Mouse (Mus musculus) heart, embryonic 12.5 days (tissue): ENCODE measurements around the gene Asb3. TPM values are rescaled to one million over a fixed set of nuclear protein-coding genes. Genes with fewer than 3 reads are reported as not detected.
"Not testable (repeated sequence)": the region's sequence is repeated elsewhere in the genome, so short reads cannot be mapped to it uniquely, and the experiment has no call there.

Experiments
- ATAC-seq: fragments of 200-750 bp; cut with Nextera tagmentation; 2 replicates; pipeline ENCODE4 v1.8.0; 2017; ENCODE audit warnings: moderate TSS enrichment, moderate library complexity; ENCODE audit not compliant: insufficient number of reproducible peaks, low FRiP score
- H3K27ac ChIP-seq: fragments of 300-500 bp; sonication (generic); 2 replicates; pipeline ENCODE4 v1.5.1; 2016; ENCODE audit warnings: mild to moderate bottlenecking, moderate library complexity; ENCODE audit not compliant: poor library complexity, severe bottlenecking
- H3K27me3 ChIP-seq: fragments of 300-500 bp; sonication (generic); replicated peaks from 2 replicates; pipeline ENCODE4 v1.6.1; 2016; ENCODE audit warnings: mild to moderate bottlenecking, moderate library complexity
- H3K36me3 ChIP-seq: fragments of 300-500 bp; sonication (generic); 2 replicates; pipeline ENCODE4 v1.6.1; 2016; ENCODE audit warnings: mild to moderate bottlenecking, moderate library complexity
- H3K4me1 ChIP-seq: fragments of 300-500 bp; sonication (generic); replicated peaks from 2 replicates; pipeline ENCODE4 v1.6.1; 2016; ENCODE audit warnings: mild to moderate bottlenecking
- H3K4me2 ChIP-seq: fragments of 300-500 bp; sonication (generic); 2 replicates; pipeline ENCODE4 v1.6.1; 2016; ENCODE audit warnings: mild to moderate bottlenecking, moderate library complexity
- H3K4me3 ChIP-seq: fragments of 300-500 bp; sonication (generic); 2 replicates; pipeline ENCODE4 v1.5.1; 2016; ENCODE audit warnings: mild to moderate bottlenecking
- H3K9ac ChIP-seq: fragments of 300-500 bp; sonication (generic); 2 replicates; pipeline ENCODE4 v1.6.1; 2016; ENCODE audit warnings: mild to moderate bottlenecking, moderate library complexity
- H3K9me3 ChIP-seq: fragments of 300-500 bp; sonication (generic); replicated peaks from 2 replicates; pipeline ENCODE4 v1.6.1; 2016; ENCODE audit warnings: mild to moderate bottlenecking, moderate library complexity
- WGBS: fragments of 180-500 bp; shearing (Covaris S2); methylation state at CpG from one replicate; pipeline ENCODE4 v1.1.7; 2016; 5-methylcytosine and 5-hydroxymethylcytosine counted together
- polyA plus RNA-seq: library from polyadenylated mRNA; unstranded; fragments of >200 nt; fragmentation: Nextera tagmentation; extraction: Ambion mirVana; gene quantifications from 2 replicates; pipeline ENCODE4 v1.2.1, GENCODE M21; 2016

Gene Asb3
- polyA plus RNA-seq, 1 experiment from 2014 or later: 21.1 TPM

DNA sequence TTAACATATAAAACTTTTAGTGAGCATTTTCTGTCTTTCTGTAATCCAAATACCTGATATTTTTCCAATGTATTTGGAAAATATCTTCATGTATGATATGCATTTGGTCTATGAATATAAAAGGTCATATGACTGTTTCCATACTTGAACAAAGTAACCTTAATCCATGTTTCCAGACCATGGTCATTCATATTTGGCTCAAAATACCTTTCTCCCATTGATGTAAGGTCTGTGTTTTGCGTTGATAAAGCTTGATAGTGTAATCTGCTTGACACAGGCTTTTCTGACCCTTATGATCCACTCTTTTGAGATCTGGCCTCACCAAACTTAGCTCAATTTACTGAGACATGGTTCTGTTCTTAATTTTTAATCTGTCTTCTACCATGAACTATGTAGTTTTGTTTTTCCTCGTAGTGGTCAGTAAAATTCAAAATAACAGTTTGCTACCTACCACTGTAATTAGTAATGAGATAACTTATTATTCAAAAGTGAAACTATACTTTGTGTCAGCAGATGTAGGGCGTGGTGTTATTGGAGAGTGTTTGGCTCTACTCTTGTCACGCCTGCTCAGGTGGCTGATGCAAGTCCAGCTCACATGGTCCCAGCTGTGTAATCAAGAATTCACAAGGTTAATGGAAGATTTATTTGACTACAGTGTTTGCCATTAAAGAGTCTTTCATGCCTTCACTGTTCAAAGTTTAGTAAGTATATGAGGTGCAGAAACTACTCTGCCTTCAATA lies 116.1 kb downstream of the Asb3 start:
- WGBS: 82% methylated on average over 4 of the region's 4 CpGs
- no peak overlapping the region for H3K27ac ChIP-seq
- no peak overlapping the region for H3K9ac ChIP-seq
- H3K4me1 ChIP-seq: no peaks in the 10 kb centered on the region
- no peaks in the 10 kb centered on the region for H3K9me3 ChIP-seq
- H3K4me2 ChIP-seq: no peak overlapping the region
- peaks cover 3% of the 10 kb centered on the region for H3K36me3 ChIP-seq
- peak; percentile 80 for ATAC-seq
- H3K27me3 ChIP-seq: no peaks in the 10 kb centered on the region
- H3K4me3 ChIP-seq: no peak overlapping the region

DNA sequence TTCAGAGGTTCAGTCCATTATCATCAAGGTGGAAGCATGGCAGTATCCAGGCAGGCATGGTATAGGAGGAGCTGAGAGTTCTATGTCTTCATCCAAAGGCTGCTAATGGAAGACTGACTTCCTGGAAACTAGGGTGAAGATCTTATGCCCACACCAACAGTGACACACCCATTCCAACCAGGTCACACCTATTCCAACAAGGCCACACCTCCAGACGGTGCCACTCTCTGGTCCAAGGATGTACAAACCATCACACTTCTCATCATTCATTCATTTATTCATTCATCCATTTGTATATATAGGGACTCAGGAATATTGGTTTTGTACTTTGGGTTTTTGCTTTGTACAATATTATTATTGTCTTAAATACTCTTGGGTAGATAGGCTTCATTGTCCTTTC lies 124.5 kb downstream of the Asb3 start:
- peaks cover 11% of the 10 kb centered on the region for H3K36me3 ChIP-seq
- H3K4me2 ChIP-seq, H3K27me3 ChIP-seq, H3K27ac ChIP-seq, H3K9me3 ChIP-seq, H3K4me1 ChIP-seq, H3K4me3 ChIP-seq, ATAC-seq, H3K9ac ChIP-seq: not testable (repeated sequence)
- 88% methylated on average over 1 of the region's 1 CpGs for WGBS

DNA sequence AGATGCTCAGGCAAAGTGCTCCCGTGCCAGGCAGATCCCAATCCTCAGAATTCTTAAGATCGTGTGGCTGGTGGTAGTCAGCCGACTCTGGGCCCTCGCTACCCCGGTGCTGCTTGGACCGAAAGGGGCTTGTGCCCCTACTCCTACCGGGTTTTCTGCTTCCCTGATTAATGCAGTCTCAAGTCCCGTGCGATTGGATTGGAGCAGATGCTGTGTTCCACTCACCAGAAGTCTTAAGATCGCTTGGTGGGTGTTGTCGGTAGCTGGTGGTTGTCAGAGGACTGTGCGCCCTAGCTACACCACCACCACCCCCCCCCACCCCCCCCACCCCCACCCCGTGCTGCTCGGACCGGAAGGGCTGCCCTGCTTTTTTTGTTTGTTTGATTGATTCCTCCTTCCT lies 132.2 kb downstream of the Asb3 start:
- not testable (repeated sequence) for H3K27ac ChIP-seq, H3K4me3 ChIP-seq, ATAC-seq, H3K4me1 ChIP-seq, H3K9ac ChIP-seq, H3K36me3 ChIP-seq, H3K9me3 ChIP-seq, H3K27me3 ChIP-seq, H3K4me2 ChIP-seq
- 64% methylated on average over 15 of the region's 15 CpGs for WGBS

DNA sequence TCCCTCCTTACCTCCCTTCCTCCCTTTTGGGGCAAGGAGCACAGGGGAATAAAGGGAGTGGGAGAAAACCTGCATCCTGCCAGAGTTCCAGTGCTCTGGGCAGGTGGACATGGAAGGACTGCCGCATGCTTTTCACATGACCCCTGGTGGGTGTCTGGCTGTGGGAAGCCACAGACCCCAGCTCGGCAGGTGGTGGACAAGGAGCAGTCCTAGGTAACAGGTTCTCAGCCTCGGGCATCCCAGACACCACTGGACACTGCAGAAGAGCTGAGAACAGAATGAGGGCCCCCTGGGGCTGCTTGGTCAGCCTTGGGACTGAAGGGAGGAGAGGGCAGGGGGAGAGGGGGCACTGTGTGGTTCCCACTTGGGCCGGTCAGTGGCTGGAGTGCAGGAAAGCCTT lies 149.7 kb downstream of the Asb3 start:
- H3K36me3 ChIP-seq: peaks cover 18% of the 10 kb centered on the region
- H3K4me3 ChIP-seq: no peak overlapping the region
- no peak overlapping the region for H3K27ac ChIP-seq
- H3K9me3 ChIP-seq: peaks cover 8% of the 10 kb centered on the region; the same call in 1 of the 2 replicates
- H3K4me1 ChIP-seq: no peaks in the 10 kb centered on the region
- 94% methylated on average over 4 of the region's 4 CpGs for WGBS
- no peaks in the 10 kb centered on the region for H3K27me3 ChIP-seq
- no peak overlapping the region for H3K9ac ChIP-seq
- no peak for ATAC-seq
- no peak overlapping the region for H3K4me2 ChIP-seq

DNA sequence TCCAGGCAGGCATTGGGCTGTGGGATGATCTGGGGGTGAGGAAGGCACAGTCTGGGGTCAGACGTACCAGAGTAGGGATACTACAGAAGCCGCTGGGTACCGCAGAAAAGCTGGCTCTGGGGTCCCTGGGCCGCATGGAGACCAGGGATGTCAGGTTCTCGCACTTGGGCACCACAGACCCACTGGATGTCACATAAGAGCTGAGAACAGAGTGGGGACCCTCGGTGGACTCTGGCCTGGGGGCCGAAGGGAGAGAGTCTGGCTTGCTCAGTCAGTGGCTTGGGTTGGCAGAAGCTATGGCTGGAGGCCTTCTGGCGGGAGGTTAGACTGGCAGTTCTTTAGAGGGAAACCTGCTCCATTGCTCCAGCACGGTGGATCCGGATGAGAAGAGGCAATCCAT lies 204.8 kb downstream of the Asb3 start:
- no peak overlapping the region for H3K4me2 ChIP-seq
- no peak overlapping the region for H3K9ac ChIP-seq
- WGBS: 88% methylated on average over 10 of the region's 10 CpGs
- H3K27ac ChIP-seq: no peak overlapping the region
- peaks cover 13% of the 10 kb centered on the region; the same call in 1 of the 2 replicates for H3K36me3 ChIP-seq
- H3K9me3 ChIP-seq: no peaks in the 10 kb centered on the region
- no peak overlapping the region for H3K4me3 ChIP-seq
- H3K27me3 ChIP-seq: no peaks in the 10 kb centered on the region
- H3K4me1 ChIP-seq: no peaks in the 10 kb centered on the region
- ATAC-seq: no peak

DNA sequence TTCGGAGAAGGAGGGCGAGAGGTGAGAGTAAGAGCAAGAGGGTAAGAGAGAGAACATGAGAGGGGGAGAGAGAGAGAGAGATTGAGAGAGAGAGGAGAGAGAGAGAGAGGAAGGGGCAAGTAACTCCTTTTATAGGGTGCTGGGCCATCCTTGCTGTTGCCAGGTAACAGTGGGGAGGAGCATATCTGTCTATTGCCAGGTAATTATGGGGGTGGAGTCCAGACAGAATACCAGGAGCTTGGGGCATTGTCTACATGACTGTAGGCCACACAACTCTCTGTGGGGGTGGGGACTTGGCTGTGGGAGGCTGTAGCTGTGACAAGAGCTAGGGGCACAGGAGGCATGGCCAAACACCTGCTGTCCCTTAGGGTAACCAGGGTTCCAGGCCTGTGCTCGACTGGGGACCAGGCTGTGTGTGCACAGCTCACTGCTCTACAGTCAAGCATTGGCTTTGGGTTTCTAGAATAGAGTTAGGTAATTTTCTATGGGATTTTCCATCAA lies 205.3 kb downstream of the Asb3 start:
- no peak for ATAC-seq
- H3K27me3 ChIP-seq: no peaks in the 10 kb centered on the region
- WGBS: 73% methylated on average over 3 of the region's 3 CpGs
- H3K9ac ChIP-seq: no peak overlapping the region
- no peak overlapping the region for H3K4me3 ChIP-seq
- no peak overlapping the region for H3K27ac ChIP-seq
- H3K9me3 ChIP-seq: no peaks in the 10 kb centered on the region
- H3K4me1 ChIP-seq: no peaks in the 10 kb centered on the region
- peaks cover 10% of the 10 kb centered on the region; the same call in 1 of the 2 replicates for H3K36me3 ChIP-seq
- no peak overlapping the region for H3K4me2 ChIP-seq

DNA sequence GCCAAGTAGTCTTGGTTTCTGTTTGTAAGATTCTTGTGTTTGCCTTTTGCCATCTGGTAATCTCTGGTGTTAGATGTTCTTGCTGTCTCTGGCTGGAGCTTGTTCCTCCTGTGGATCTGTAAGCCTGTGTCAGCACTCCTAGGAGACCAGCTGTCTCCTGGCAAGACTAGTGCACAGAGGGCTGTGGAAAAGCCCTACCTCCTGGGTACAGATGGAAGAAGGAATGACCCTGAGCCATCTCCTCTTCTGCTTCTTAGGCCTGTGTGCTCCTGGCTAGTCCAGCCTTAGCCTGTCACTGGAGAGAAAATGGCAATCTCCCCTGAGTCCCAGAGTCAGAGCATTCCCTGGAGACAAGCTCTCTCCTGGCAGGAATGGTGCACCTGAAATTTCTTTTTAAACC lies 214.3 kb downstream of the Asb3 start:
- not testable (repeated sequence) for H3K9me3 ChIP-seq, H3K9ac ChIP-seq, H3K27ac ChIP-seq, H3K4me2 ChIP-seq, H3K36me3 ChIP-seq, H3K4me3 ChIP-seq, ATAC-seq, H3K4me1 ChIP-seq, H3K27me3 ChIP-seq

DNA sequence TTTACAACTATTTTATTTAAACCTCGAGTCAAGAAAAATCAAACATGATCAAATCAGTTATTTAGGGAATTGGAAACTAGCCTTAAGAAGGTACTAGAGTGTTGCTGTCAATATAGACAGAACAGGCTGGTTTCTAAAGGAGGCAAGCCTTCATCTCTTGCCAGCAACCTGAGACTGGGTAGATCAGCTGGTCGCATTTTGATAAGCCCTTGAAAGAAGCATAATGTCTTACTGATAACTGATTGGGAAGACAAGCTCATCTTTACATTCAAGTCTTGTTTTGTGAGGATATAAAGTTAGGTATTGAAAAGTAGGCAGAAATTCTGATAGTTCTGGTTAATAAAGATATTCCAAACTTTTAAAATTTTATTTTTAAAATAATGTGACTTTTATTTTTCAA lies 217.0 kb downstream of the Asb3 start:
- 0 out of 2 replicates have a peak, but pooled peaks cover 3% of the 10 kb centered on the region for H3K36me3 ChIP-seq
- ATAC-seq: no peak
- H3K27ac ChIP-seq: no peak overlapping the region
- H3K9me3 ChIP-seq: no peaks in the 10 kb centered on the region
- H3K27me3 ChIP-seq: no peaks in the 10 kb centered on the region
- WGBS: 77% methylated on average over 2 of the region's 2 CpGs
- no peak overlapping the region for H3K4me2 ChIP-seq
- H3K4me1 ChIP-seq: no peaks in the 10 kb centered on the region
- H3K4me3 ChIP-seq: no peak overlapping the region
- no peak overlapping the region for H3K9ac ChIP-seq

DNA sequence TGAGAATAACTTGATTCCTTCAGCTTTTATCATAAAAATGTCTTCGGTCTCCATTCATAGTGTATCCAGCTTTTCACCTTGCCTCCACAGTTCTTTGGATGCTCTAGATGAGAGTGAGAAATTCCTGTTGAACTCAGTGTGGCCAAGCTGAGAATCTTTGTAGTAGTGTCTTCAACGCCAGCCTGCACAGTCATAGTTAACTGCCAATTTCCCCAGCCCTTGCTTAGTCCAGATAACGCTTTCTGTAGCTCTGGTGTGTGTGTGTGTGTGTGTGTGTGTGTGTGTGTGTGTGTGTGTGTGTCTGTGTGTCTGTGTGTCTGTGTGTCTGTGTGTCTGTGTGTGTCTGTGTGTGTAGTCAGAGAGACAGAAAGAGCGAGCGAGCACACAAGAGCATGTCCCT lies 220.1 kb downstream of the Asb3 start:
- WGBS: 85% methylated on average over 5 of the region's 5 CpGs
- H3K9ac ChIP-seq: no peak overlapping the region
- no peaks in the 10 kb centered on the region for H3K9me3 ChIP-seq
- H3K4me2 ChIP-seq: no peak overlapping the region
- H3K4me3 ChIP-seq: no peak overlapping the region
- H3K4me1 ChIP-seq: no peaks in the 10 kb centered on the region
- H3K27ac ChIP-seq: no peak overlapping the region
- ATAC-seq: no peak
- H3K36me3 ChIP-seq: 0 out of 2 replicates have a peak, but pooled peaks cover 3% of the 10 kb centered on the region
- H3K27me3 ChIP-seq: no peaks in the 10 kb centered on the region

DNA sequence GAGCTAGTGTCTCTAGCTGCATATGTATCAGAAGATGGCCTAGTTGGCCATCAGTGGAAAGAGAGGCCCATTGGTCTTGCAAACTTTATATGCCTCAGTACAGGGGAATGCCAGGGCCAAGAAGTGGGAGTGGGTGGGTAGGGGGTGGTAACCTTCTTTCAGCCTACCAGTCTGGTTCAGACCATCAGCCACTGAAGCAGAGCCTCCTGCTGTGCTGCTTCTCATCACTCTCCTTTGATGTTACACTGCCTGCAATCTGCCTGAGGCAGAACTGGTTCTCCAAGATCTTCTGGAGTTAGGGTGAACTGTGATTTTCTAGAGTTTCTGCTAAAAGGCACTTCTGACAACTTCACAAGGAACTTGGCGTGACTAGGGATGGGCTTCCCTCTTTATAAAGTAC lies 241.7 kb downstream of the Asb3 start:
- H3K4me3 ChIP-seq, ATAC-seq, H3K27ac ChIP-seq, H3K27me3 ChIP-seq, H3K36me3 ChIP-seq, H3K4me2 ChIP-seq, H3K9me3 ChIP-seq, H3K9ac ChIP-seq, H3K4me1 ChIP-seq: not testable (repeated sequence)
- 57% methylated on average over 1 of the region's 1 CpGs for WGBS

DNA sequence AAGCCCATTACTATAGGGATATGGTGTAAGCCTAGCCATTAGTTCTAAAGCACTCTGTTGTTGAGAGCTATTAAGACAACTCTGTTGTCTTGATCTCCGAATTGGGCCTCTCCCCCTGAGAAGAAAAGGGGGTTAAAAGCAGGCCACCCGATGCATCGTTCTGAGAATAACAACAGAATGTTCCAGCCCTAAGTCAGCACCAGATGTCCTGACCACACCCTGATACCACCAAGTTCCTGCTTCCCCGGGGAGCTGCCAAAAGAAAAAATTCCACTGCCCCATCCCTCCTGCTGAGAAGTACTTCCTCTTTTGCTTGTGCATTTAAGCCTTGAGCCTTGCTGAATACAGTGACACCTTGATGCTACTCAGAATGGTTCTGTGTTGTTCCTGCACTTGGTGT lies 248.5 kb downstream of the Asb3 start:
- H3K27ac ChIP-seq, H3K27me3 ChIP-seq, H3K4me3 ChIP-seq, H3K4me1 ChIP-seq, H3K9ac ChIP-seq, ATAC-seq, H3K4me2 ChIP-seq, H3K9me3 ChIP-seq, H3K36me3 ChIP-seq: not testable (repeated sequence)
- WGBS: 57% methylated on average over 4 of the region's 4 CpGs

DNA sequence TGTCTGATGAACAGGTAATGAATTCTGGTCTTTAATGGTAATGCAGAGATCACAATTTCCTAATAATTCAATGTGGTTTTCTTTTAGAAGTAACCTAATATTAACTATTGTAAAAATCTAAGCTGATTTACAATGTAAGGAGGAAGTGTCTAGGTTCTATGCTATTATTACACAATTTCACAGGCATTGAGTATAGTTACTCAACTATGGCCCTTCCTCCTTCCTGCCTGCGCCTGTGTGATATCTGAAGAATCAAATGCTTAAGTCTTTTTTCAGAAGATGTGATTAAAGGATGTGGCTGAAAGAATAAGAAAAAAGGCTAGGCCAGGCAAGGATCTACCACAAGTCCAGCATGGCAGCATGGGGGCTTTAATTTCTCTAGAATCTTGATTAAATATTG lies 249.6 kb downstream of the Asb3 start:
- 79% methylated on average over 1 of the region's 1 CpGs for WGBS
- ATAC-seq, H3K9me3 ChIP-seq, H3K9ac ChIP-seq, H3K36me3 ChIP-seq, H3K4me1 ChIP-seq, H3K4me2 ChIP-seq, H3K27ac ChIP-seq, H3K27me3 ChIP-seq, H3K4me3 ChIP-seq: not testable (repeated sequence)
